Mouse (Mus musculus): Measurements from ENCODE around the gene Mif.

DNA sequence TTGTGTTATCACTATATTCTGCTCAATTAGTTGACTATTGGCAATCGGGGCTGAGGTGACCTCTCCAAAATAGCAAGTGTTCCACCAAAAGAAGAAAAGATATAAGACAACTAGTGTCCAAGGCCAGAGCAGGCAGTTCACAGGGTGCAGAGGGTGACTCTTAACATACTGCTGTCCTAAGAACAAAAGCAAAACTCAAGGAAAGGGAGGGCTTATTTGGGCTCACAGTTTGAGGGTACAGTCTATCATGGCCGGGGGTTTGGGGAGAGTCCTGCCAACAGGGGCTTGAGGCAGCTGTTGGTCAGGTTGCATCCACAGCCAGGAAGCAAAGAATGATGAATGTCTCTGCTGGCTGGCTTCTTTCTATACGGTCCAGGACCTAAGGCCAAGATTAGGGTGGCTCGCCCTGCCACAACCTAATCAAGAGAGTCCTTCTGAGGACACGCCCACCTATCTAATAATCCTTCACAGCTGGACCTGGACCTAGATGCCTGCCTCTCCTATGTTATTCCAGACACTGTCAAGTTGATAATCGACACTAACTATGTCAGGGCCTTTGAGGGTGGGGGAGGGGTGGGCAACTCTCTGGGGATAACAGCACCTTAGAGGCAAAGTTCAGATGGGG, 14.6 kb downstream of the Mif start:
- TF ChIP-seq CTCF (IDR thresholded peaks at IDR 0.05; ENCODE audit: low read depth) (no peak), EP300 (optimal IDR thresholded peaks at IDR 0.05) (no peak)

Data from stomach, postnatal 0 days (tissue).